Mouse (Mus musculus) hindbrain, embryonic 12.5 days (tissue): ENCODE measurements around the gene Dnmt3a. TPM values are rescaled to one million over a fixed set of nuclear protein-coding genes. Genes with fewer than 3 reads are reported as not detected.

ENCODE experiments used
- ATAC-seq: fragments of 200-750 bp; cut with Nextera tagmentation; 2 replicates; pipeline ENCODE4 v1.8.0; 2017; ENCODE audit warnings: moderate TSS enrichment; ENCODE audit not compliant: low FRiP score
- H3K27ac ChIP-seq: fragments of 300-500 bp; sonication (generic); 2 replicates; pipeline ENCODE4 v1.5.1; 2016; ENCODE audit warnings: mild to moderate bottlenecking
- H3K27me3 ChIP-seq: fragments of 300-500 bp; sonication (generic); 2 replicates; pipeline ENCODE4 v1.6.1; 2016; ENCODE audit warnings: mild to moderate bottlenecking
- H3K36me3 ChIP-seq: fragments of 300-500 bp; sonication (generic); 2 replicates; pipeline ENCODE4 v1.6.1; 2016; ENCODE audit warnings: mild to moderate bottlenecking
- H3K4me1 ChIP-seq: fragments of 300-500 bp; sonication (generic); 2 replicates; pipeline ENCODE4 v1.6.1; 2016
- H3K4me2 ChIP-seq: fragments of 300-500 bp; sonication (generic); replicated peaks from 2 replicates; pipeline ENCODE4 v1.6.1; 2016; ENCODE audit warnings: mild to moderate bottlenecking
- H3K4me3 ChIP-seq: fragments of 300-500 bp; sonication (generic); 2 replicates; pipeline ENCODE4 v1.5.1; 2016; ENCODE audit warnings: mild to moderate bottlenecking
- H3K9ac ChIP-seq: fragments of 300-500 bp; sonication (generic); 2 replicates; pipeline ENCODE4 v1.6.1; 2016; ENCODE audit warnings: mild to moderate bottlenecking, moderate library complexity
- H3K9me3 ChIP-seq: fragments of 300-500 bp; sonication (generic); replicated peaks from 2 replicates; pipeline ENCODE4 v1.6.1; 2016; ENCODE audit warnings: mild to moderate bottlenecking
- WGBS: fragments of 180-500 bp; shearing (Covaris S2); methylation state at CpG from one replicate; pipeline ENCODE4 v1.1.7; 2016; 5-methylcytosine and 5-hydroxymethylcytosine counted together
- polyA plus RNA-seq: library from polyadenylated mRNA; unstranded; fragments of >200 nt; fragmentation: Nextera tagmentation; extraction: Ambion mirVana; gene quantifications from 2 replicates; pipeline ENCODE4 v1.2.1, GENCODE M21; 2016

Gene Dnmt3a
- polyA plus RNA-seq, 1 experiment from 2014 or later: 166 TPM

- peak overlapping the region; percentile 56 for H3K4me3 ChIP-seq
- H3K27ac ChIP-seq: peak overlapping the region; percentile 91
- peaks cover 27% of the 10 kb centered on the region for H3K36me3 ChIP-seq
- ATAC-seq: peak; percentile 49
- H3K27me3 ChIP-seq: no peaks in the 10 kb centered on the region
- H3K4me2 ChIP-seq: peak overlapping the region; percentile 71
- peak overlapping the region; percentile 81 for H3K9ac ChIP-seq
- WGBS: 2% methylated on average over 15 of the region's 15 CpGs
- H3K9me3 ChIP-seq: no peaks in the 10 kb centered on the region
- peaks cover 58% of the 10 kb centered on the region for H3K4me1 ChIP-seq
Measured at GRCm38 (mm10) chr12:3892240-3893059, 86.6 kb downstream of the Dnmt3a start.

GRCm38 (mm10) chr12:3893335-3893734 lies 87.5 kb downstream of the Dnmt3a start:
- H3K36me3 ChIP-seq: peaks cover 35% of the 10 kb centered on the region
- no peaks in the 10 kb centered on the region for H3K27me3 ChIP-seq
- H3K4me3 ChIP-seq: peak overlapping the region; percentile 56
- ATAC-seq: no peak
- 67% methylated on average over 6 of the region's 6 CpGs for WGBS
- H3K4me1 ChIP-seq: peaks cover 49% of the 10 kb centered on the region
- no peaks in the 10 kb centered on the region for H3K9me3 ChIP-seq
- peak overlapping the region; percentile 71 for H3K4me2 ChIP-seq
- peak overlapping the region; percentile 81 for H3K9ac ChIP-seq
- H3K27ac ChIP-seq: peak overlapping the region; percentile 91

- Histone ChIP-seq H3K9ac (peak overlapping the region; percentile 9), H3K4me1 (peaks cover 37% of the 10 kb centered on the region), H3K27ac (no peak overlapping the region), H3K27me3 (no peaks in the 10 kb centered on the region), H3K36me3 (peaks cover 42% of the 10 kb centered on the region), H3K4me3 (no peak overlapping the region), H3K9me3 (no peaks in the 10 kb centered on the region), H3K4me2 (peak overlapping the region; percentile 71; the same call in 1 of the 2 replicates)
- no peak for ATAC-seq
- 72% methylated on average over 7 of the region's 7 CpGs for WGBS
Measured at GRCm38 (mm10) chr12:3894525-3894924, 88.7 kb downstream of the Dnmt3a start.

GRCm38 (mm10) chr12:3897057-3897545 lies 91.3 kb downstream of the Dnmt3a start:
- no peaks in the 10 kb centered on the region for H3K9me3 ChIP-seq
- no peak overlapping the region for H3K9ac ChIP-seq
- no peak overlapping the region for H3K27ac ChIP-seq
- H3K27me3 ChIP-seq: no peaks in the 10 kb centered on the region
- H3K4me1 ChIP-seq: peaks cover 23% of the 10 kb centered on the region
- WGBS: 86% methylated on average over 9 of the region's 9 CpGs
- no peak overlapping the region for H3K4me3 ChIP-seq
- ATAC-seq: no peak
- H3K4me2 ChIP-seq: no peak overlapping the region
- H3K36me3 ChIP-seq: peaks cover 64% of the 10 kb centered on the region

- Histone ChIP-seq H3K4me1 (peaks cover 10% of the 10 kb centered on the region), H3K27me3 (no peaks in the 10 kb centered on the region), H3K4me3 (no peak overlapping the region), H3K27ac (no peak overlapping the region), H3K36me3 (peaks cover 81% of the 10 kb centered on the region), H3K4me2 (no peak overlapping the region), H3K9me3 (no peaks in the 10 kb centered on the region), H3K9ac (no peak overlapping the region)
- no peak for ATAC-seq
- 92% methylated on average over 2 of the region's 2 CpGs for WGBS
Measured at GRCm38 (mm10) chr12:3898811-3899210, 93.0 kb downstream of the Dnmt3a start.

- WGBS: 93% methylated on average over 9 of the region's 9 CpGs
- peaks cover 85% of the 10 kb centered on the region for H3K36me3 ChIP-seq
Measured at GRCm38 (mm10) chr12:3905436-3905835, 99.6 kb downstream of the Dnmt3a start.

GRCm38 (mm10) chr12:3906308-3906707 lies 100.5 kb downstream of the Dnmt3a start:
- H3K4me1 ChIP-seq: no peaks in the 10 kb centered on the region
- H3K9me3 ChIP-seq: no peaks in the 10 kb centered on the region
- H3K4me3 ChIP-seq: no peak overlapping the region
- no peak overlapping the region for H3K4me2 ChIP-seq
- no peak overlapping the region for H3K27ac ChIP-seq
- H3K36me3 ChIP-seq: peaks cover 80% of the 10 kb centered on the region
- no peak for ATAC-seq
- H3K27me3 ChIP-seq: no peaks in the 10 kb centered on the region
- H3K9ac ChIP-seq: no peak overlapping the region

More at GRCm38 (mm10) chr12:3905436-3905835, 99.6 kb downstream of the Dnmt3a start:
- Histone ChIP-seq H3K4me2 (no peak overlapping the region), H3K9ac (no peak overlapping the region), H3K9me3 (no peaks in the 10 kb centered on the region), H3K4me1 (no peaks in the 10 kb centered on the region), H3K27ac (no peak overlapping the region), H3K4me3 (no peak overlapping the region), H3K27me3 (no peaks in the 10 kb centered on the region)
- no peak for ATAC-seq

- H3K9ac ChIP-seq: no peak overlapping the region
- ATAC-seq: no peak
- no peak overlapping the region for H3K27ac ChIP-seq
- H3K36me3 ChIP-seq: peaks cover 76% of the 10 kb centered on the region
- H3K27me3 ChIP-seq: no peaks in the 10 kb centered on the region
- no peaks in the 10 kb centered on the region for H3K9me3 ChIP-seq
- 88% methylated on average over 4 of the region's 4 CpGs for WGBS
- no peak overlapping the region for H3K4me3 ChIP-seq
- H3K4me1 ChIP-seq: no peaks in the 10 kb centered on the region
- no peak overlapping the region for H3K4me2 ChIP-seq
Measured at GRCm38 (mm10) chr12:3907008-3907407, 101.2 kb downstream of the Dnmt3a start.

GRCm38 (mm10) chr12:3907418-3907817 lies 101.6 kb downstream of the Dnmt3a start:
- peaks cover 73% of the 10 kb centered on the region for H3K36me3 ChIP-seq
- H3K9me3 ChIP-seq: no peaks in the 10 kb centered on the region
- 78% methylated on average over 13 of the region's 13 CpGs for WGBS
- ATAC-seq: no peak
- no peak overlapping the region for H3K9ac ChIP-seq
- no peak overlapping the region for H3K4me2 ChIP-seq
- H3K4me3 ChIP-seq: no peak overlapping the region
- H3K27me3 ChIP-seq: no peaks in the 10 kb centered on the region
- no peak overlapping the region for H3K27ac ChIP-seq
- no peaks in the 10 kb centered on the region for H3K4me1 ChIP-seq

GRCm38 (mm10) chr12:3910466-3911093 lies 104.8 kb downstream of the Dnmt3a start:
- no peak overlapping the region for H3K9ac ChIP-seq
- H3K27ac ChIP-seq: no peak overlapping the region
- peak; percentile 48 for ATAC-seq
- no peak overlapping the region for H3K4me2 ChIP-seq
- no peak overlapping the region for H3K4me3 ChIP-seq
- H3K36me3 ChIP-seq: peaks cover 51% of the 10 kb centered on the region
- no peaks in the 10 kb centered on the region for H3K27me3 ChIP-seq
- no peaks in the 10 kb centered on the region for H3K9me3 ChIP-seq
- no peaks in the 10 kb centered on the region for H3K4me1 ChIP-seq
- 72% methylated on average over 10 of the region's 10 CpGs for WGBS

GRCm38 (mm10) chr12:3911831-3912348 lies 106.1 kb downstream of the Dnmt3a start:
- Histone ChIP-seq H3K4me3 (no peak overlapping the region), H3K4me1 (no peaks in the 10 kb centered on the region), H3K9ac (no peak overlapping the region), H3K9me3 (no peaks in the 10 kb centered on the region), H3K27me3 (no peaks in the 10 kb centered on the region), H3K27ac (no peak overlapping the region), H3K36me3 (peaks cover 38% of the 10 kb centered on the region), H3K4me2 (no peak overlapping the region)
- 89% methylated on average over 7 of the region's 7 CpGs for WGBS
- ATAC-seq: no peak

- Histone ChIP-seq H3K9ac (no peak overlapping the region), H3K36me3 (peaks cover 8% of the 10 kb centered on the region; the same call in 1 of the 2 replicates), H3K9me3 (no peaks in the 10 kb centered on the region), H3K27ac (no peak overlapping the region), H3K4me2 (no peak overlapping the region), H3K4me1 (peaks cover 6% of the 10 kb centered on the region), H3K27me3 (no peaks in the 10 kb centered on the region), H3K4me3 (no peak overlapping the region)
- no peak for ATAC-seq
- WGBS: 88% methylated on average over 3 of the region's 3 CpGs
Measured at GRCm38 (mm10) chr12:3915852-3916251, 110.0 kb downstream of the Dnmt3a start.
